In the genomic region with DNA sequence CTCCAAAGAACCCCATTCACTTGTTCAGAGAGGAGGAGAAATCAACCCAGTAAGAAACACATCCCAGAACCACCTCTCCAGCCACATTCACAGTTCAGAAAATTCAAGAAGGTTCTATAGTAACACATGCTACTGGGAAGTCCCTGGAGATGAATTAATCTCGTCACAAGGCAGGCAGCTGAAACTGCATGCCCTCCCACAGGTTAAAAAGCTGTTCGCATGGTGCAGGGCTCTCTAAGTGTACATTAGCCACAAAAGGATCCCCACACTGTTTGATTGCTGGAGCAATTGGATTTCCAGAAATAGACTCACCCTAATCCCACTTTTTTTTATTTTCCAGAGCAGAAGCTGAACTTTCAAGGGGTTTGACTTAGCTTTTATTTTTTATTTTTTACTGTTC, we compare ENCODE assay signal across 17 mouse cellular contexts.
A peak's percentile ranks its signal among the peaks of the same experiment; 100 is the strongest.
DNase-seq lines count a peak whose midpoint lies in the region; ATAC-seq and TF ChIP-seq lines count a peak whose summit lies in the region.
"Had no signal": no experiment of that assay in that cellular context is flagged by ENCODE, and none has a peak within 500 bp of the region (broad histone marks: within the 10 kb centered on the region; RNA-seq: fewer than 3 reads in every experiment).

No protein-coding gene starts in this region.

- H3K9ac ChIP-seq in hindbrain, embryonic 16.5 days (ENCODE audit: low read depth, low read length): no peak overlapping the region
- H3K9ac ChIP-seq in hindbrain, embryonic 13.5 days: no peak overlapping the region
- no peak overlapping the region for H3K9ac ChIP-seq in midbrain, postnatal 0 days (replicated peaks; ENCODE audit: low read length, poor library complexity, severe bottlenecking)
- H3K9ac ChIP-seq: embryonic facial prominence, embryonic 13.5 days; forebrain, embryonic 12.5 days had no signal

- no peak overlapping the region for H3K4me2 ChIP-seq in hindbrain, embryonic 16.5 days (ENCODE audit: low read length)
- no peak overlapping the region for H3K4me2 ChIP-seq in hindbrain, embryonic 13.5 days
- no peak overlapping the region for H3K4me2 ChIP-seq in midbrain, postnatal 0 days (ENCODE audit: low read depth, low read length, poor library complexity, severe bottlenecking)
- H3K4me2 ChIP-seq: embryonic facial prominence, embryonic 13.5 days; forebrain, embryonic 12.5 days had no signal

- no peaks in the 10 kb centered on the region for H3K4me1 ChIP-seq in hindbrain, embryonic 16.5 days (ENCODE audit: control insufficient read depth, insufficient read depth, low read depth, low read length)
- H3K4me1 ChIP-seq in hindbrain, embryonic 13.5 days (replicated peaks): no peaks in the 10 kb centered on the region
- no peaks in the 10 kb centered on the region for H3K4me1 ChIP-seq in midbrain, postnatal 0 days (ENCODE audit: insufficient read depth, low read length)
- H3K4me1 ChIP-seq: embryonic facial prominence, embryonic 13.5 days; forebrain, embryonic 12.5 days had no signal

- peak; percentile 25 for DNase-seq in brain, adult 2 months (ENCODE audit: low read depth, low spot score)
- peak; percentile 37 for DNase-seq in brain, embryonic 14.5 days (ENCODE audit: low read depth)
- peak; percentile 13 for DNase-seq in midbrain, postnatal 0 days (ENCODE audit: low spot score)
- DNase-seq in cerebellum, postnatal 36 days: no peak
- DNase-seq: adrenal gland, adult 8-10 months; adrenal gland, postnatal 36 days; cerebellum, adult 11-12 months; cerebellum, adult 9-10 months; cerebellum, postnatal 25 days; gastrocnemius, adult 2 months; gastrocnemius, postnatal 25 days; heart, postnatal 10 days had no signal

- no peak for TF ChIP-seq POLR2A in brain, embryonic 14.5 days (IDR thresholded peaks at IDR 0.05; ENCODE audit: borderline replicate concordance, extremely low read depth, insufficient read depth, insufficient read length, poor library complexity, severe bottlenecking)

- no peaks in the 10 kb centered on the region for H3K36me3 ChIP-seq in hindbrain, embryonic 16.5 days (ENCODE audit: control insufficient read depth, insufficient read depth, low read length)
- no peaks in the 10 kb centered on the region for H3K36me3 ChIP-seq in hindbrain, embryonic 13.5 days
- H3K36me3 ChIP-seq in midbrain, postnatal 0 days (ENCODE audit: insufficient read depth, low read length): no peaks in the 10 kb centered on the region
- H3K36me3 ChIP-seq: embryonic facial prominence, embryonic 13.5 days; forebrain, embryonic 12.5 days had no signal

- H3K9me3 ChIP-seq in hindbrain, embryonic 16.5 days (ENCODE audit: control insufficient read depth, low read length): no peaks in the 10 kb centered on the region
- no peaks in the 10 kb centered on the region for H3K9me3 ChIP-seq in hindbrain, embryonic 13.5 days
- no peaks in the 10 kb centered on the region for H3K9me3 ChIP-seq in midbrain, postnatal 0 days (ENCODE audit: low read length)
- H3K9me3 ChIP-seq: embryonic facial prominence, embryonic 13.5 days; forebrain, embryonic 12.5 days had no signal

- TF ChIP-seq CTCF in brain, embryonic 14.5 days (IDR thresholded peaks at IDR 0.05; ENCODE audit: borderline replicate concordance, extremely low read depth, insufficient read depth, insufficient read length): no peak
- TF ChIP-seq CTCF in midbrain, postnatal 0 days (IDR thresholded peaks at IDR 0.05): no peak

- H3K27me3 ChIP-seq in hindbrain, embryonic 16.5 days (replicated peaks; ENCODE audit: control insufficient read depth, insufficient read depth, low read length): no peaks in the 10 kb centered on the region
- no peaks in the 10 kb centered on the region for H3K27me3 ChIP-seq in hindbrain, embryonic 13.5 days
- no peaks in the 10 kb centered on the region for H3K27me3 ChIP-seq in midbrain, postnatal 0 days (ENCODE audit: insufficient read depth, low read length)
- H3K27me3 ChIP-seq: embryonic facial prominence, embryonic 13.5 days; forebrain, embryonic 12.5 days had no signal

- H3K4me3 ChIP-seq in hindbrain, embryonic 16.5 days (ENCODE audit: low read length): no peak overlapping the region
- no peak overlapping the region for H3K4me3 ChIP-seq in hindbrain, embryonic 13.5 days
- H3K4me3 ChIP-seq in midbrain, postnatal 0 days (ENCODE audit: low read depth, low read length): no peak overlapping the region
- H3K4me3 ChIP-seq: embryonic facial prominence, embryonic 13.5 days; forebrain, embryonic 12.5 days; gastrocnemius, adult 2 months had no signal

- 32% methylated on average over 2 of the region's 2 CpGs for WGBS in hindbrain, embryonic 16.5 days
- 38% methylated on average over 2 of the region's 2 CpGs for WGBS in hindbrain, embryonic 13.5 days
- 33% methylated on average over 2 of the region's 2 CpGs for WGBS in midbrain, postnatal 0 days

- no peak overlapping the region for H3K27ac ChIP-seq in hindbrain, embryonic 16.5 days (ENCODE audit: low read depth, low read length)
- H3K27ac ChIP-seq in hindbrain, embryonic 13.5 days: no peak overlapping the region
- H3K27ac ChIP-seq in midbrain, postnatal 0 days (ENCODE audit: low read depth, low read length): no peak overlapping the region
- H3K27ac ChIP-seq: embryonic facial prominence, embryonic 13.5 days; forebrain, embryonic 12.5 days; gastrocnemius, adult 2 months had no signal

- ATAC-seq in hindbrain, embryonic 16.5 days: 0 out of 2 replicates have a peak, but pooled peaks have one; percentile 64
- no peak for ATAC-seq in hindbrain, embryonic 13.5 days (ENCODE audit: low FRiP score)
- no peak for ATAC-seq in midbrain, postnatal 0 days (ENCODE audit: low FRiP score)
- ATAC-seq: intestine, embryonic 16.5 days had no signal

Comparison
In these comparisons a context has a peak if more than half of its experiments do, and no peak if none do; other contexts are left out.
1. DNase-seq: peak in brain, adult 2 months (single experiment), brain, embryonic 14.5 days (single experiment) and midbrain, postnatal 0 days (single experiment); none in cerebellum, postnatal 36 days (0 of 2).